Mouse (Mus musculus) liver, postnatal 0 days (tissue): ENCODE measurements around the gene Msn. TPM values are rescaled to one million over a fixed set of nuclear protein-coding genes. Genes with fewer than 3 reads are reported as not detected.

ENCODE experiments used
- ATAC-seq: fragments of 200-750 bp; cut with Nextera tagmentation; 2 replicates; pipeline ENCODE4 v1.8.0; 2017; ENCODE audit warnings: mild to moderate bottlenecking, moderate library complexity
- DNase-seq: peaks from one replicate; pipeline ENCODE4 v3.0.0-alpha.2; 2016
- H3K27ac ChIP-seq: fragments of 300-500 bp; sonication (generic); 2 replicates; pipeline ENCODE4 v1.5.1; 2014; ENCODE audit warnings: antibody characterized with exemption, moderate library complexity, mild to moderate bottlenecking, low read depth
- H3K27me3 ChIP-seq: fragments of 300-500 bp; sonication (generic); 2 replicates; pipeline ENCODE4 v1.6.1; 2014; ENCODE audit warnings: low read length, control low read depth, mixed read lengths; ENCODE audit not compliant: insufficient read depth
- H3K36me3 ChIP-seq: fragments of 300-500 bp; sonication (generic); replicated peaks from 2 replicates; pipeline ENCODE4 v1.6.1; 2014; ENCODE audit warnings: mild to moderate bottlenecking, control low read depth, low read length, moderate library complexity, mixed read lengths; ENCODE audit not compliant: insufficient read depth
- H3K4me1 ChIP-seq: fragments of 300-500 bp; sonication (generic); 2 replicates; pipeline ENCODE4 v1.6.1; 2014; ENCODE audit warnings: antibody characterized with exemption, mild to moderate bottlenecking, control low read depth; ENCODE audit not compliant: insufficient read depth
- H3K4me2 ChIP-seq: fragments of 300-500 bp; sonication (generic); 2 replicates; pipeline ENCODE4 v1.6.1; 2014; ENCODE audit warnings: low read depth, mild to moderate bottlenecking, low read length, moderate library complexity, mixed read lengths
- H3K4me3 ChIP-seq: fragments of 300-500 bp; sonication (generic); 2 replicates; pipeline ENCODE4 v1.5.1; 2014; ENCODE audit warnings: low read depth, low read length
- H3K9ac ChIP-seq: fragments of 300-500 bp; sonication (generic); replicated peaks from 2 replicates; pipeline ENCODE4 v1.6.1; 2014; ENCODE audit warnings: mild to moderate bottlenecking, moderate library complexity
- H3K9me3 ChIP-seq: fragments of 300-500 bp; sonication (generic); 2 replicates; pipeline ENCODE4 v1.6.1; 2016; ENCODE audit warnings: mild to moderate bottlenecking, control low read depth, low read length, mixed read lengths
- CTCF ChIP-seq: sonication (generic); IDR thresholded peaks from 2 replicates; pipeline ENCODE4 v1.5.1; 2016; ENCODE audit warnings: antibody characterized with exemption, low read depth
- EP300 ChIP-seq: IDR thresholded peaks from 2 replicates; pipeline ENCODE4 v1.6.1; 2016; ENCODE audit warnings: antibody characterized with exemption, low read depth, mild to moderate bottlenecking
- WGBS: fragments of 180-500 bp; shearing (Covaris S2); extraction: QIAGEN DNeasy Blood & Tissue Kit; methylation state at CpG from one replicate; pipeline ENCODE4 v1.1.7; 2014; ENCODE audit not compliant: insufficient replicate concordance; 5-methylcytosine and 5-hydroxymethylcytosine counted together
- polyA plus RNA-seq: library from polyadenylated mRNA; unstranded; fragments of >200 nt; fragmentation: Nextera tagmentation; extraction: Ambion mirVana; gene quantifications from 2 replicates; pipeline ENCODE4 v1.2.1, GENCODE M21; 2015

The Msn gene
- polyA plus RNA-seq, 1 experiment from 2014 or later = 36.7 TPM

DNA sequence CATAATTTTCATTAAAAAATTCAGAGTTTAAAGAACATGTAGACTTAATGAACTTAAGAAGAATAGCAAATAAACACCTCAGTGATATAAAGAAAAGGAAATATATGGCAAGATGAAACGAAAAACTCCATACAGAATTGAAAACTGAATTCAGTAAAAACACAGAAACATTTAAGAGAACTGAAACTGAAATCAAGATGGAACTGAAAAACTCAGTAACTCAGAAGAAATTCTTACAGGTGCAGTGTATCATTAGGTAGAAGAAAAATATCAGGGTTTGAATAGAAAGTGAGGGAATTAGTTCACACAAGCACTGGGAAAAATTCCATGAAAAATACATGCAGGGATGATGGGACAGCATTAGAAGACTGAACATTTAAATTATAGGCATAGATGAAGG lies 111.0 kb downstream of the Msn start:
- ATAC-seq = no peak
- H3K9ac ChIP-seq = no peak overlapping the region
- H3K9me3 ChIP-seq = no peaks in the 10 kb centered on the region
- no peak for TF ChIP-seq EP300
- no peak for TF ChIP-seq CTCF
- WGBS = 24% methylated on average over 1 of the region's 1 CpGs
- no peak for DNase-seq
- no peak overlapping the region for H3K27ac ChIP-seq
- H3K4me1 ChIP-seq = no peaks in the 10 kb centered on the region
- no peak overlapping the region for H3K4me3 ChIP-seq
- no peaks in the 10 kb centered on the region for H3K27me3 ChIP-seq
- no peaks in the 10 kb centered on the region for H3K36me3 ChIP-seq
- no peak overlapping the region for H3K4me2 ChIP-seq

DNA sequence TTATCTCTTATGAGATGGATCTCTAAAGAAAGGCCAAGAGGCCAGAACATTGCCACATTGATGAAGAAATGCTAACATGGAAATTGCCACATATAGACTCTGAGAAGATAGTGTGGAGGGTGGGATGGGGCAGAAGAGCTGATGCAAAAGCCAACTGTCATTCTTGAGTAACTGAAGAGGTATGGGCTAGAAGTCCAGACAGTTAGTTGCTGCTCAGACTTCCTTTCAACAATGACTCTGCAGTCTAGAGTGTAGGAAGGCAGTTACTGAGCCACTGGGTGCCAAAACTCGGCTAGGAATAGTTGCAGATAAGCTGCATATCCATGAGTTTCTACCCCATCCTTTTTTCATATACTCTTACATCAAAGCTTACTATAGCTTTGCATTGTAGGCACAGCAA lies 122.2 kb downstream of the Msn start:
- no peak for DNase-seq
- WGBS = 17% methylated on average over 1 of the region's 1 CpGs
- peak; percentile 54 for ATAC-seq

More for the DNA sequence above, 122.2 kb downstream of the Msn start:
- H3K4me1 ChIP-seq = no peaks in the 10 kb centered on the region
- peak; percentile 36; the same call in 1 of the 2 replicates for TF ChIP-seq EP300
- no peak for TF ChIP-seq CTCF
- H3K9me3 ChIP-seq = no peaks in the 10 kb centered on the region
- H3K27ac ChIP-seq = no peak overlapping the region
- no peaks in the 10 kb centered on the region for H3K36me3 ChIP-seq
- no peak overlapping the region for H3K4me3 ChIP-seq
- H3K27me3 ChIP-seq = no peaks in the 10 kb centered on the region
- no peak overlapping the region for H3K9ac ChIP-seq
- no peak overlapping the region for H3K4me2 ChIP-seq

Other genes with a start within 250 kb of the Msn start
- gene Las1l, start 139.1 kb upstream of the Msn start, polyA plus RNA-seq = 19.5 and 20.1 TPM in 2 replicates
- 31.8 and 32.3 TPM in 2 replicates for gene Vsig4, start 197.4 kb downstream of the Msn start, polyA plus RNA-seq